Mouse (Mus musculus) small intestine, adult 2 months (tissue): ENCODE measurements around the gene Pgs1.

ENCODE experiments used
- CTCF ChIP-seq: fragments of 200-500 bp; IDR thresholded peaks from 2 replicates; pipeline ENCODE4 v1.5.1; 2012; ENCODE audit warnings: low read depth, mild to moderate bottlenecking, control low read depth, inconsistent platforms, low read length, moderate library complexity, mixed read lengths; ENCODE audit not compliant: insufficient replicate concordance, insufficient read length; ENCODE audit errors: extremely low read depth
- POLR2A ChIP-seq: fragments of 200-500 bp; IDR thresholded peaks from 2 replicates; pipeline ENCODE4 v1.6.1; 2012; ENCODE audit warnings: low read depth, mild to moderate bottlenecking, control low read depth, inconsistent platforms, low read length, moderate library complexity

DNA sequence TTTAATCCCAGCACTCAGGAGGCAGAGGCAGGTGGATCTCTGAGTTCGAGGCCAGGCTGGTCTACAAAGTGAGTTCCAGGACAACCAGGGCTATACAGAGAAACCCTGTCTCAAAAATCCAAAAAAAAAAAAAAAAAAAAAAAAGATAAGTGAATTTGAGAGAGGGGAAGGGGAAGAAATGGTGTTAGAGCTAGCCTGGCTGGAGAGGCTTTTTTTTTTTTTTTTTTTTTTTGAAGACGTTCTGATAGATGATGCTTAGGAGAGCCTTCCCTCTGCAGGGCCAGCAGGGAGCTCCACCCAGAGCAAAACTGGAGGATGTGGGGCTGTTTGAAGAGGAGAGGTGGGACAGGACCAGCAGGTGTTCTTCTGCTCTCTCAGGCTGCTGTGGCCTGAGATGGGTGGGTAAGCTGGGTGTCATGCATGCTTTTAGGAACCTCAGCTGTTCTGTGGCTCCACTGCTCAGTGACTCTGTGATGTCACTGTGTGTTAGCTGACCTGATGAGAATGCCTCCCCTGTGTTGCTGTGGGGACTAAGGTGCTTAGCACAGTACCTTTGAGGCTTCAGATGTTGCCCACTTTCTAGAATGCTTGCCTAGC lies 14.3 kb upstream of the Pgs1 start:
- no peak for TF ChIP-seq POLR2A
- TF ChIP-seq CTCF, result no peak
